9 mouse cellular contexts compared by ENCODE assay signal in the genomic region with DNA sequence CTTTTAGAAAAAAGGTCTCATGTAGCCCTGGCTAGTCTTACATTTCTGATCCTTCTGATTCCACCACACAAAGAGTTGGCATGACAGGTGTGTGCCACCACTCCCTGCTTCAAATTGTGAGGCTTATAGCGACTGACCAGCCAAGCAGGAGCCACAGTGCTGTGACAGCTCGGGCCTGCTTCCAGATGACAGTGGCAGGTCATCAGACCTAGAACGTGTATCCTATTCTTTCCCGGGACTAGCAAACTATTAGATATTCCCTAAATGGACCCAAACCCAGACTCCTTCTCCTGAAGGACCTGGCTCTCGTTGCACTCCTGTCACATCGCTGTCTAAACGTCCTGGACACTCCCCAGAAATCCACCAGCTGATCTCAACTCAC. TPM values are rescaled to one million over a fixed set of nuclear protein-coding genes. Genes with fewer than 3 reads are reported as not detected.
DNase-seq lines count a peak whose midpoint lies in the region; ATAC-seq lines count a peak whose summit lies in the region.
"Had no signal": no experiment of that assay in that cellular context is flagged by ENCODE, and none has a peak within 500 bp of the region (broad histone marks: within the 10 kb centered on the region; RNA-seq: fewer than 3 reads in every experiment).

No protein-coding gene starts in this region.

- peaks cover 18% of the 10 kb centered on the region for H3K4me1 ChIP-seq in kidney, embryonic 14.5 days (ENCODE audit: control insufficient read depth, insufficient read depth, low read length)
- peaks cover 35% of the 10 kb centered on the region for H3K4me1 ChIP-seq in hindbrain, embryonic 13.5 days (replicated peaks)
- peaks cover 27% of the 10 kb centered on the region for H3K4me1 ChIP-seq in midbrain, embryonic 15.5 days

- no peaks in the 10 kb centered on the region for H3K27me3 ChIP-seq in kidney, embryonic 14.5 days (ENCODE audit: control insufficient read depth, insufficient read depth, low read length)
- no peaks in the 10 kb centered on the region for H3K27me3 ChIP-seq in hindbrain, embryonic 13.5 days
- H3K27me3 ChIP-seq in midbrain, embryonic 15.5 days (replicated peaks), result no peaks in the 10 kb centered on the region

- H3K4me2 ChIP-seq in kidney, embryonic 14.5 days (replicated peaks; ENCODE audit: low read depth, low read length), result peak overlapping the region; percentile 91
- H3K4me2 ChIP-seq in hindbrain, embryonic 13.5 days, result peak overlapping the region; percentile 95
- peak overlapping the region; percentile 91 for H3K4me2 ChIP-seq in midbrain, embryonic 15.5 days

- ATAC-seq in kidney, embryonic 14.5 days (ENCODE audit: low FRiP score, low TSS enrichment), result no peak
- ATAC-seq in common myeloid progenitor, adult 5-6 weeks (replicated peaks; ENCODE audit: low read depth, poor library complexity, severe bottlenecking), result 0 out of 2 replicates have a peak, but pooled peaks have one; percentile 6
- no peak for ATAC-seq in hindbrain, embryonic 13.5 days (ENCODE audit: low FRiP score)
- ATAC-seq in midbrain, embryonic 15.5 days (replicated peaks), result no peak

- no peaks in the 10 kb centered on the region for H3K9me3 ChIP-seq in kidney, embryonic 14.5 days (ENCODE audit: control insufficient read depth, low read length)
- no peaks in the 10 kb centered on the region for H3K9me3 ChIP-seq in hindbrain, embryonic 13.5 days
- no peaks in the 10 kb centered on the region for H3K9me3 ChIP-seq in midbrain, embryonic 15.5 days

- 18% methylated on average over 7 of the region's 7 CpGs for WGBS in kidney, embryonic 14.5 days
- WGBS in hindbrain, embryonic 13.5 days, result 29% methylated on average over 7 of the region's 7 CpGs
- WGBS in midbrain, embryonic 15.5 days, result 26% methylated on average over 7 of the region's 7 CpGs

- peak overlapping the region; percentile 94 for H3K4me3 ChIP-seq in kidney, embryonic 14.5 days (ENCODE audit: low read length)
- H3K4me3 ChIP-seq in hindbrain, embryonic 13.5 days, result peak overlapping the region; percentile 98
- H3K4me3 ChIP-seq in midbrain, embryonic 15.5 days, result peak overlapping the region; percentile 99

- no peak for DNase-seq in kidney, postnatal 36 days
- no peak for DNase-seq in layer of hippocampus, postnatal 25 days (ENCODE audit: extremely low spot score in 1 of 2, low spot score in 1 of 2)
- DNase-seq in spleen, postnatal 36 days (ENCODE audit: low spot score in 2 of 2), result no peak
- DNase-seq in kidney, postnatal 25 days, result no peak

- H3K27ac ChIP-seq in kidney, embryonic 14.5 days (ENCODE audit: low read depth, low read length), result peak overlapping the region; percentile 93
- peak overlapping the region; percentile 90 for H3K27ac ChIP-seq in hindbrain, embryonic 13.5 days
- H3K27ac ChIP-seq in midbrain, embryonic 15.5 days, result peak overlapping the region; percentile 85

- peaks cover 12% of the 10 kb centered on the region for H3K36me3 ChIP-seq in kidney, embryonic 14.5 days (ENCODE audit: control insufficient read depth, insufficient read depth, low read length)
- peaks cover 28% of the 10 kb centered on the region for H3K36me3 ChIP-seq in hindbrain, embryonic 13.5 days
- peaks cover 5% of the 10 kb centered on the region; the same call in 1 of the 2 replicates for H3K36me3 ChIP-seq in midbrain, embryonic 15.5 days (replicated peaks)

- H3K9ac ChIP-seq in kidney, embryonic 14.5 days (ENCODE audit: low read depth, low read length), result peak overlapping the region; percentile 93
- peak overlapping the region; percentile 98 for H3K9ac ChIP-seq in hindbrain, embryonic 13.5 days
- peak overlapping the region; percentile 99 for H3K9ac ChIP-seq in midbrain, embryonic 15.5 days

RNA-seq across cellular contexts. Expression of a gene that starts 0.8 kb away (rescaled TPM):
- 236 and 265 TPM in 2 replicates for polyA plus RNA-seq in kidney, embryonic 14.5 days (2014; fragmentation: Nextera tagmentation; extraction: Ambion mirVana)
- total RNA-seq in common myeloid progenitor, adult 5-6 weeks (2017), result 26.5 and 31.0 TPM in 2 replicates
- 234 and 241 TPM in 2 replicates for polyA plus RNA-seq in hindbrain, embryonic 13.5 days (2015; fragmentation: Nextera tagmentation; extraction: Ambion mirVana)
- polyA plus RNA-seq in midbrain, embryonic 15.5 days (2015; fragmentation: Nextera tagmentation; extraction: Ambion mirVana), result 249 and 264 TPM in 2 replicates
- 10 to 100 TPM; 86.1 to 86.5 TPM for total RNA-seq in layer of hippocampus, postnatal 25 days (2021)

RNA-seq across cellular contexts. Expression of a gene that starts 2.2 kb away (rescaled TPM):
- polyA plus RNA-seq in kidney, embryonic 14.5 days (2014; fragmentation: Nextera tagmentation; extraction: Ambion mirVana), result 0.58 and 0.89 TPM in 2 replicates
- total RNA-seq in common myeloid progenitor, adult 5-6 weeks (2017), result not detected in 2 replicates
- not detected in 2 replicates for polyA plus RNA-seq in hindbrain, embryonic 13.5 days (2015; fragmentation: Nextera tagmentation; extraction: Ambion mirVana)
- polyA plus RNA-seq in midbrain, embryonic 15.5 days (2015; fragmentation: Nextera tagmentation; extraction: Ambion mirVana), result not detected in 2 replicates
- not detected for total RNA-seq in layer of hippocampus, postnatal 25 days (2021)
- total RNA-seq: layer of hippocampus, postnatal 36 days had no signal

RNA-seq across cellular contexts. Expression of a gene that starts 18.3 kb away (rescaled TPM):
- 2.0 and 2.4 TPM in 2 replicates for polyA plus RNA-seq in kidney, embryonic 14.5 days (2014; fragmentation: Nextera tagmentation; extraction: Ambion mirVana)
- total RNA-seq in common myeloid progenitor, adult 5-6 weeks (2017), result not detected in 2 replicates
- 0.19 and 0.30 TPM in 2 replicates for polyA plus RNA-seq in hindbrain, embryonic 13.5 days (2015; fragmentation: Nextera tagmentation; extraction: Ambion mirVana)
- 0.17 and 0.19 TPM in 2 replicates for polyA plus RNA-seq in midbrain, embryonic 15.5 days (2015; fragmentation: Nextera tagmentation; extraction: Ambion mirVana)
- under 1 TPM; 0.15 to 0.19 TPM for total RNA-seq in layer of hippocampus, postnatal 25 days (2021)

RNA-seq across cellular contexts. Expression of a gene that starts 24.3 kb away (rescaled TPM):
- 558 and 716 TPM in 2 replicates for polyA plus RNA-seq in kidney, embryonic 14.5 days (2014; fragmentation: Nextera tagmentation; extraction: Ambion mirVana)
- 494 and 545 TPM in 2 replicates for total RNA-seq in common myeloid progenitor, adult 5-6 weeks (2017)
- polyA plus RNA-seq in hindbrain, embryonic 13.5 days (2015; fragmentation: Nextera tagmentation; extraction: Ambion mirVana), result 289 and 294 TPM in 2 replicates
- 256 and 259 TPM in 2 replicates for polyA plus RNA-seq in midbrain, embryonic 15.5 days (2015; fragmentation: Nextera tagmentation; extraction: Ambion mirVana)
- total RNA-seq in layer of hippocampus, postnatal 25 days (2021), result 100 to 1,000 TPM; 127 to 136 TPM

RNA-seq across cellular contexts. Expression of a gene that starts 32.6 kb away (rescaled TPM):
- 454 and 612 TPM in 2 replicates for polyA plus RNA-seq in kidney, embryonic 14.5 days (2014; fragmentation: Nextera tagmentation; extraction: Ambion mirVana)
- 148 and 170 TPM in 2 replicates for total RNA-seq in common myeloid progenitor, adult 5-6 weeks (2017)
- polyA plus RNA-seq in hindbrain, embryonic 13.5 days (2015; fragmentation: Nextera tagmentation; extraction: Ambion mirVana), result 471 and 481 TPM in 2 replicates
- 458 and 487 TPM in 2 replicates for polyA plus RNA-seq in midbrain, embryonic 15.5 days (2015; fragmentation: Nextera tagmentation; extraction: Ambion mirVana)
- 100 to 1,000 TPM; 306 to 324 TPM for total RNA-seq in layer of hippocampus, postnatal 25 days (2021)
